Mouse (Mus musculus): ENCODE results near the gene Cacna1d. TPM values are rescaled to one million over a fixed set of nuclear protein-coding genes. Genes with fewer than 3 reads are reported as not detected.

Gene Cacna1d
- total RNA-seq, 4 experiments from 2014 or later: 45.2 to 48.8 (median 46.9) TPM

- no peak for DNase-seq (ENCODE audit: low spot score in 2 of 2)
These were observed 219.4 kb downstream of the Cacna1d start for GRCm38 (mm10) chr14:30271856-30272255.

GRCm38 (mm10) chr14:30270350-30270749 lies 220.9 kb downstream of the Cacna1d start:
- DNase-seq (ENCODE audit: low spot score in 2 of 2): no peak

GRCm38 (mm10) chr14:30265728-30266127 lies 225.5 kb downstream of the Cacna1d start:
- no peak for DNase-seq (ENCODE audit: low spot score in 2 of 2)

DNA sequence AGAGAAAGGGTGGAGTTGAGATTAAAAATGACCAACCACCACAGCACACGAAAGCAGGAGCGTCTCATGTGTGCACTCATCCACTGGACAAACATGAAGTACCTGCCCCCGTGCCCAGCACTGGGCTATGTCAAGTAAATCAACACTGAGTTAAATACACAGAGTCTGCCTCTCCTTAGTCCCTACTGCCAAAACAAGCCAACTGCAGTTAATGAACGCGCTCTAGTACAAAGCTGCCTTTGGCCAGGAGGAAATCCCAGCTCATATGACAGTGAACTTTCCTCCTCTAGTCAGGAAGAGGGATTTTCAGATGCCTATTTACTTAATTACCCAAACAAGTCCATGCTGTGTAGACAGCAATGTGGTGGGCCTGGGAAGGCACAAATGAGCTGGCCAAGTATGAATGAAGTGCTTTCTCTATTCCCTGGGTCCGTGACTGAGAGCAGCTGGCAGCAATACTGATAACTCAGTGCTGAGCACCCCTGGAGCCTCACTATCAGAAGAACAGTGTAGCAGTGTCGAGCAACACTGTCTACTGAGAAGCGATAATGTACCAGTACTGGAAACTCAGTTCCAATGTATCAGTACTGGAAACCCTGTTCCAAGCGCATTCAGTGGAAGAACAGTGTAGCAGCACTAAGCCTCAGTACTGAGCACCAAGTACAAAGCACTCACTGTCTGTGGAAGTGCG lies 229.5 kb downstream of the Cacna1d start:
- no peak for DNase-seq (ENCODE audit: low spot score in 2 of 2)

DNA sequence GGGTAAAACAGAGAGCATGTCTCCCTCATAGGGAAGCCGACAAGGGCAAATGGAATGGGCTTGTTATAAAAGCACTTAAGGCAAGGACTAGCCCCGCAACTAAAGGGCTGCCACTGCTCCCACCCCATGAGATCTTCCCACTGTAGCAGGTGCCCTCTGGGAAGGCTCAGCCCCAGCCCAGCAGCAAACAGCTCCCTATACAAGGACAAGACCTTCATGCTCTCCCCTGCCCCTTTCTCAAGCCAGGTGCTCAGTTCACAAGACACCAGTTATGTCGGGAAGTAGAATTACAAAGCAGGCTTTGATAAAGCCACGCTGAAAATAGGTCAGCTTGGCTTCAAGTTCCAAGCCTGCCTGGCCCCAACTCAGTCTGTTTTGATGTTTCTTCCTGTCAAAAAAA lies 233.6 kb downstream of the Cacna1d start:
- DNase-seq (ENCODE audit: low spot score in 2 of 2): no peak

DNA sequence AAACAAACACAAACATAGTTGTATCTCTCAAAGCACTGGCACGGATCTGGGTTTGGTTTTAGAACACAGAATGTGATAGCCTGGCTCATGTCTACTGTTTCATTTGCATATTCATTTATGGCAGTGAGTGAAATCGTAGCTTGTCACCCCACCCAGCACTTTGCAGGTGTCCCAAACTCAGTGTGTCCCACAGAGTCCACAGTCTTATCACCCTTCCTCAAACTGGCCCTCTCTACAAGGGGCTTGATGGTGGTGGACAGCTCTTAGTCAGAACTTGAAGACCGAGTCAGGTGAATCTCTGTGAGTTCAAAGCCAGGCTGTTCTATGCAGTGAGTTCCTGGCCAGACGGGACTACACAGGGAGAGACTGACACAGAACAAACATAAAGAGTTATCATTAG lies 234.8 kb downstream of the Cacna1d start:
- DNase-seq (ENCODE audit: low spot score in 2 of 2): no peak

GRCm38 (mm10) chr14:30255701-30256400 lies 235.4 kb downstream of the Cacna1d start:
- no peak for DNase-seq (ENCODE audit: low spot score in 2 of 2)

DNA sequence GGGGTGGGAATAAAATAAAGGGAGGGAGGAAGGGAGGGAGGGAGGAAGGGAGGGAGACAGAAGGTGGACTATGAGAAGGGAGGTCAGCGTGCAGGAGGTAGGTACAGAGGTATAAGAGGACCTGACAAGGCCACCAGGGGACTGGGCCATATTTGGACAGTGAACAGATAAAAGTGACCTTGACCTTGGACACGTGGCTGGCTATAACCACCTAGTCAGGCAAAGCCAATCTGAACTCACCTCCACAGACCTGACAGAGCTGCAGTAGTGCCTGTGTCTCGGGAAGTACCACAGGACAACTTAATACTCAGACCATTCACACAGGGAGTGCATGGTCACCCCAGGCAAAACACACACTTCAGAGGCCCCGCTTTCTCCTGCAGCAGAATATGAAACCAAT lies 236.5 kb downstream of the Cacna1d start:
- DNase-seq (ENCODE audit: low spot score in 2 of 2): no peak

GRCm38 (mm10) chr14:30252824-30253223 lies 238.4 kb downstream of the Cacna1d start:
- no peak for DNase-seq (ENCODE audit: low spot score in 2 of 2)

GRCm38 (mm10) chr14:30251351-30251750 lies 239.9 kb downstream of the Cacna1d start:
- DNase-seq (ENCODE audit: low spot score in 2 of 2): no peak

GRCm38 (mm10) chr14:30249591-30249990 lies 241.7 kb downstream of the Cacna1d start:
- DNase-seq (ENCODE audit: low spot score in 2 of 2): no peak

- DNase-seq (ENCODE audit: low spot score in 2 of 2): no peak
These were observed 242.4 kb downstream of the Cacna1d start for GRCm38 (mm10) chr14:30248811-30249210.

- DNase-seq (ENCODE audit: low spot score in 2 of 2): no peak
These were observed 243.1 kb downstream of the Cacna1d start for GRCm38 (mm10) chr14:30248121-30248520.

- no peak for DNase-seq (ENCODE audit: low spot score in 2 of 2)
These were observed 243.6 kb downstream of the Cacna1d start for GRCm38 (mm10) chr14:30247606-30248005.

DNA sequence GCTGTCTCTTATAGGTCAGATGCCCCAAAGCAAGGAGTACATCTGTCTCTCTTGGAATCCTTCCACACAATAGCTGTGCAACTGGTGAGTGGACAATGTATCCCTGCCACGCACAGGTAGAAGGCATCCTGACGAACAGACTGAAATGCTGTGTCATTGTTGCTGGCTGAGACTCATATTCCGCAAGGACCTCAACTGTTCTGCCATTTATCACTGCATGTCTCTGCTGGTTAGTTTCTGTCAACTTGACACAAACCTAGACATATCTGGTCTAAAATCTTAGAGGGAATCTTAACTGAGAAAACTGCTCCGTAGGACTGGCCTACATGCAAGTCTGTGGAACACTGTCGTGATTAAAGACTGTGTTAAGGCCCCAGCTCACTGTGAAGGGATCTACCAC lies 246.5 kb downstream of the Cacna1d start:
- no peak for DNase-seq (ENCODE audit: low spot score in 2 of 2)

DNA sequence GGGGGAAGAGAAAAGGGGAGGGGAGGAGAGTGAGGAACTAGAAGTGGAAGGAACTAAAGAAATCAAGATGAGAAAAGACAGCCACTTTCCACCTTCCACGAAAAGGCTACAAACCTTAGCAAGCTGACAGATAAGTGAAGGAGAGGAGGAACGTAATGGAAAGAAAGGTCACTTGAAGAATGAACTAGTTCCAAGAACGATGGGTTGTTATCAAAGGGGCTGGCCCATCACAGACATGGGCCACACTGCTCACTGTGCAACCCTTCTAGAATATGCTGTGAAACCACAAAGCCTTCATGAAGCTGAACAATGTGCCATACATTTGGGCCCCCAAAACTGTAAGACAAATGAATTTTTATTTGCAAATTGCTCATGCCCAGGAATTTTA lies 248.4 kb downstream of the Cacna1d start:
- DNase-seq (ENCODE audit: low spot score in 2 of 2): no peak

DNA sequence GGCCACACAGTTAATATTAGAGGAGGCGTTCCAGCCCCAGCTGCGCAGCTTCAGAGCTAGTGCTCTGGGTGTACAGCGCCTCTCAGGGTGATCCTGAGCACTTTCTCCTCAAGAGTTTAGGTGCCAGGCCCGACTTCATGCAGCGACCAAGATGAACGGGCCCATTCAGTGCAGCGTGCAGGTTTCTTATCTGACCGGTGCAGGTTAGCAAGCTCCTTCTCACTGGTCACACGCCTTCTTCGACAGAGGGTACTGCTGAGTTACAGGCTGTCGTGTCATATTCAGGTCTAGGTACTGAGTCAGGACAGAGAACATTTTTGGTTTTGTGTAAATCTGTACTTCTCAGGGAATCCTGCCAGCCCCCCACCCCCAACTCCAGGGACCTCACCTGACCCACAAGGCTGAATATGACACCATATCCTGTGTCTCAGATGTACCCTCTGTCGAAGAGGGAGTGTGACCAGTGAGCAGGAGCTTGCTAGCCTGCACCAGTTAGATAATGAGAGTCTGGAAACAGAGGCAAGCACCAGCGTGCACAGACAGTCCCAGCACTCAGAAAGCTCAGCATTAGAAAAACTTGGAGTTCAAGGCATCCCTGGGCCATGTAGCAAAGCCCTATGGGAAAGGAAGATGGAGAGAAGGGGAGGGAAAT lies 249.0 kb downstream of the Cacna1d start:
- DNase-seq (ENCODE audit: low spot score in 2 of 2): no peak

GRCm38 (mm10) chr14:30240916-30241515 lies 250.2 kb downstream of the Cacna1d start:
- no peak for DNase-seq (ENCODE audit: low spot score in 2 of 2)

DNA sequence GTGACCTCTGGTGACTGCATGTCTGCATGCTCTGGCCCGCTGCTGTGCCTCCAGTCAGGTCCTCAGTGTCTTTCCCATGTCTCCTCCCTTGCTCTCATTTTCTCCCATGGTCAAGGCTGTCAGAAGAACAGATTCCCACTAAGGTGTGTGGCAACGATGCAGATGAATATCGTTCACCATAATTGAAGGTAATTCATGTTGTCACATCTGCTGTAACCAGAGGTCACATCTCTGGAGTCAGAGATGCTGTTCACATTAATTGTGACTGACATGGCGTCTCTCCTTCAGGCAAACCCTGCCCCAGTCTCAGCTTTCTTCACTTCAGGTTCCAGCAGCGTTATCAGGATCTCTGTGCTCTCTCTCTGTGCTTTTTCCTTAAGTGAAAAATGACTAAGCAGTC lies 252.4 kb downstream of the Cacna1d start:
- no peak for DNase-seq (ENCODE audit: low spot score in 2 of 2)

DNA sequence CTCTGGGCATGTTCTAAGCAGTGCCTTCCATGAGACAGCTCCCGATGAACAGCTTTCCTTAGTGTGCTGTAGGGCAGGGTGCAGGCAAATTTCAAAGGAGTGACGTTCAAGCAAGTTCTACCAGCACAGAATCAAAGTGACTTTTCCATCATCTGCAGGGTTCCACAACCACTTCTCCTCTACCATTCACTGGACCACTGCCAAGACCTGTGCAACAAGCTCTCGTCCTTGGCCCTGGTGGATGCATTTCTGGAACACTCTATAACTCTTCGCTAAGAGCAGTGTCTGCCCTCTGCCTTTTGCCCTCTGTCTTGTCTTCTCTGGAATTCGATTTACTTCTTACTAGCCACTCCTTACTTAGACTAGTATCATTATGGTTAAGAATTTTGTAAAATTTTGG lies 266.1 kb downstream of the Cacna1d start:
- DNase-seq (ENCODE audit: low spot score in 2 of 2): no peak

- DNase-seq (ENCODE audit: low spot score in 2 of 2): no peak
These were observed 269.2 kb downstream of the Cacna1d start for GRCm38 (mm10) chr14:30222101-30222500.

GRCm38 (mm10) chr14:30219851-30220250 lies 271.4 kb downstream of the Cacna1d start:
- no peak for DNase-seq (ENCODE audit: low spot score in 2 of 2)
